Mouse (Mus musculus): ENCODE measurements at regions not wholly inside any gene's neighbourhood (a gene's known extent, or its start where the extent isn't known, plus 50 kb on each side); places are given as distances from the start of the nearest gene placed in this dataset.
"Not testable (repeated sequence)": the region's sequence is repeated elsewhere in the genome, so short reads cannot be mapped to it uniquely, and the experiment has no call there.

- in situ Hi-C loops (cut with MboI, MseI): not testable (repeated sequence)
Measured at GRCm38 (mm10) chr13:61957197-61957596, 172.5 kb upstream of the Zfp808 start.

- in situ Hi-C loops (cut with MboI, MseI): not testable (repeated sequence)
Measured at GRCm38 (mm10) chr13:61978856-61979255, 150.8 kb upstream of the Zfp808 start.

- in situ Hi-C loops (cut with MboI, MseI): loop anchor here (10.0 kb wide), 1 partner anchor 212 kb away; no protein-coding TSS in a partner anchor
Measured at GRCm38 (mm10) chr13:61996519-61996918, 133.2 kb upstream of the Zfp808 start.

GRCm38 (mm10) chr13:61998803-61999202 is 130.9 kb upstream of the Zfp808 start:
- in situ Hi-C loops (cut with MboI, MseI): loop anchor here (10.0 kb wide), 1 partner anchor 214 kb away; no protein-coding TSS in a partner anchor

- in situ Hi-C loops (cut with MboI, MseI): not testable (repeated sequence)
Measured at GRCm38 (mm10) chr13:62007321-62007720, 122.4 kb upstream of the Zfp808 start.

- in situ Hi-C loops (cut with MboI, MseI): loop anchor here (5.0 kb wide), 1 partner anchor 208 kb away; no protein-coding TSS in a partner anchor
Measured at GRCm38 (mm10) chr13:62015424-62016167, 114.1 kb upstream of the Zfp808 start.

GRCm38 (mm10) chr13:62016168-62016502 is 113.6 kb upstream of the Zfp808 start:
- in situ Hi-C loops (cut with MboI, MseI): loop anchor here (5.0 kb wide), 1 partner anchor 209 kb away; no protein-coding TSS in a partner anchor

GRCm38 (mm10) chr13:62037646-62038045 is 92.0 kb upstream of the Zfp808 start:
- in situ Hi-C loops (cut with MboI, MseI): loop anchor here (5.0 kb wide), 1 partner anchor 490 kb away; no protein-coding TSS in a partner anchor

- in situ Hi-C loops (cut with MboI, MseI): not testable (repeated sequence)
Measured at GRCm38 (mm10) chr13:62077951-62078671, 51.6 kb upstream of the Zfp808 start.

- in situ Hi-C loops (cut with MboI, MseI): not testable (repeated sequence)
Measured at GRCm38 (mm10) chr13:62078893-62079292, 50.8 kb upstream of the Zfp808 start.
